Mouse (Mus musculus): ENCODE measurements around the gene Rrp9.

The Rrp9 gene

DNA sequence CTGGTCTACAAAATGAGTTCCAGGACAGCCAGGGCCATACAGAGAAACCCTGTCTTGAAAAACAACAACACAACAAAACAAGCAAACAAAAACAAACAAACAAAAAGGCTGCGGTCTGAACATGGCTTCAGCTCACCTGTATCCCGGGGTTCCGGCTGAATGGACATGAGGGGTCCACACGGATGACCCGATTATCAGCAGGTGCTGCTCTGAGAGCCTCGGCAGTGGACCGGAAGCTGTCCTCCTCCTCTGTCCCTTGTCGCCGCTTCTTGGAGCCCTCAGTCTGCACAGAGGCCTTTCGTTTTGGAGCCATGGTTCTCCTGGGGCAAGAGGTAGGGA, at the start of gene Rrp9:
Gene Rrp9, plus strand, starts transcription at position 301 of the 339 bp plus-strand sequence.
- no peak for DNase-seq (ENCODE audit: low spot score)

DNA sequence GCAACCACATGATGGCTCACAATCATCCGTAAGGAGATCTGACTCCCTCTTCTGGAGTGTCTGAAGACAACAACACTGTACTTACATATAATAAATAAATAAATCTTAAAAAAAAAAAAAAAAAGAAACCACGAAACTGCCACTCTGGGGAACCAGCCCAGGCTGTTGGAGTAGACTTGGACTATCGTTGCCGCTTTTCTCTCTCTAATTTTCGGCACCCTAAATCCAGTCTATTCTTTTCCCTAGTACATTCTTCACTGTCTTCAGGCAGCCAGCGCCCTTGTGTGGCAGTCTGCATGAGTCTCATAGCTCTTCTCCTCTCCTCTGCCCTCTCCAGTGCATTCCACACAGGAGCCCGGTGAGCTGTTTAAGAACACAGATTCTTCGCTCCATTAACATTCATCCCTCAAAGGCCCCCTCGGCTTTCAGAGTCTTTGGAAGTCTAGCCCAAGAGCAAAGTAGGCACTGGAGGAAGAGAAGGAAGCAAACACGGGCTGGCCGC, 47.0 kb upstream of the Rrp9 start:
- DNase-seq (ENCODE audit: low spot score), result peak; percentile 32

DNA sequence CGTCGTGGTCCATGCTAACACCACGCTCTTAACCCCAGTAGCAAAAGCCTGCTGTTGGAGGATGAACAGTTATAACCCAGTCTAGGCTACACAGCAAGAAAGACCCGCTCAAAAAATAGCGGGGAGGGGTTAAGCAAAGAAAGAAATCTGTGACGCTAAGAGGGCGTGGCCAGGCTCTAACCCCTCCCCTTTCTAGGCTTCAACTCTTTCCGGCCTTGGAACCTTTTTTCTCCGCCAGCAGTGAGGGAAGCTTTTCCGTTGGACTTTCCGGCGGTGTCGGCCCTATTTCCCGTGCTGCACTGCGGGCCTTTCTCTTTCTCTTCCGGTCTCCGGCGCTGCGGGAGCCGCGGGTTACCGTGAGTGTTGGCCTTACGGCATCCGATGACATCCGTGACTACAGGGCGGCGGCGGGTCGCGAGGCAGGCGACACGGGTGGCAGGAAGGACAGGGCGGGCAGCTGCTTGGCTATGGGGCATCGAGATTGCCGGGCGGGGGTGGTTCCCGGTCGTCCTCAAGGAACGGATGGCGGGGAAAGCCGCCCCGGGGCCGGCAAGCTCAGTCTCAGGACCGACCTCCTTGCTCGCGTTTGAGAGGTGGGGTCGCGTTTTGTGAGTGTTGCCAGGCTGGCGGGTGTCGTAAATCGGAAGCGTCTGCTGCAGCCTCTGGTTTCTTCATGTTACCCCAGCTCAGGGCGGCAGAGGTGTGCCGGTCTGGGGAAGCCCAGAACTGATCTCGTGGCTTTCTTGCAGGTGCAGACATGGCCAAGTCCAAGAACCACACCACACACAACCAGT, 46.3 kb upstream of the Rrp9 start, which contains the start of gene Rpl29:
Gene Rpl29, plus strand, starts transcription at position 234 of the 794 bp plus-strand sequence.
- peak; percentile 93 for DNase-seq (ENCODE audit: low spot score)

DNA sequence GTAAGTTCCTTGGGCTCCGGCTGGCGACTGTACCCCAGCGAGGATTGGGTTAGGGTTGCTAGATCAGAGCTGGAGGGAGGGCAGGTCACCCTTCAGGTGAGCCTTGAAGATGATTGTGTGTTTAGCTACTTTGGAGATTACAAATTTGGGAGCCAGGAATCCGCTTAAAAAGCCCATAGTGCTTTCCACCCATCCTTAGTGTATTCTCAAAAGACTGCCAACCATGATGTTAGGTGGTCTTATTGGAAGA, 45.8 kb upstream of the Rrp9 start:
- DNase-seq (ENCODE audit: low spot score), result no peak

DNA sequence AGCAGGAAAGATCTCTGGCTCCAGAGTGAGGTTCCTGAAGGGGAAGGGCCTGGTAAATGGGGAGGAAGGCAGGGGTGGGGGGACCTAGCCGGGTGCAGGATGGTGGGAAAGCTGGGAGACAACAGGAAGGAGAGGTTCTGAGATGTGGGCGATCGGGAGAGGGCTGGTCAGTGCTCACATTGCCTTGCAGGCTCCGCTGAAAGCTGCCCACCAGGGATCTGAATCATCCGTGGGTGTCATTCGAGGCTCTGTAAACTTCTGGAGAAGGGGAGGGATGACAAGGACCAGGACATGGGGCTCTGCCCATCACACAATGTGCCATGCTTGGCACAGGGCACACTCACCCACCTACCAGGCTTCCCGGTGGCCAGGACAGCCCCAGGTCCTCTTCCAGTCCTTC, 42.4 kb upstream of the Rrp9 start:
- DNase-seq (ENCODE audit: low spot score), result no peak

DNA sequence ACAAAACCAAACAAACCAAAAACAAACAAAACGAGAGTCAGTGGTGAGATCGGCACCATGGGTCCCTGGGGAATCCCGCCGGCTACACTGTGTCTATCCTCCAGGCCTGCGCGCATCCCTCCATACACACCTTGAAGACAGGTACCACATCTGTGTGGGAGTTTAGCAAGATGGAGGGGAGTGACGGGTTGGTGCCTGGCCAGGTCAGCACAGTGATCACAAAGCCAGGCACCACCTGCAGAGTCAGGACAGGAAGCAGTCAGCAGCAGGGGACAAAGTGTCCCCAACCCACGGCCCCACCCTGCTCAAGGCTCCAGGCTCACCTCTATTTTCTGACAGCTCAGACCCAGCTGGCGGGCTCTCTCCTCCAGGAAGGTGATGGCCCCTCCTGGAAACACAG, 39.2 kb upstream of the Rrp9 start:
- DNase-seq (ENCODE audit: low spot score), result no peak

DNA sequence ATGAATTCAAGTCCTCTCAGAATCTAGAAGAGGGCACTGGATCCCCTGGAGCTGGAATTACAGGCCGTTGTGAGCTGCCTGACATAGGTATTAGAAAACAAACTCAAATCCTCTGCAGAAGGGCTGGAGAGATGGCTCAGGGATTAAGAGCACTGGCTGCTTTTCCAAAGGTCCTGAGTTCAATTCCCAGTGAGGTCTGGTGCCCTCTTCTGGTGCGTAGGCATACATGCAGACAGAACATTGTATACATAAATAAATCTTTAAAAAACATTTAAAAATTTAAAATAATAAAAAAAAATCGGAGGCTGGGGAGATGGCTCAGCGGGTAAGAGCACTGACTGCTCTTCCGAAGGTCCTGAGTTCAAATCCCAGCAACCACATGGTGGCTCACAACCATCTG, 33.1 kb upstream of the Rrp9 start:
- no peak for DNase-seq (ENCODE audit: low spot score)

DNA sequence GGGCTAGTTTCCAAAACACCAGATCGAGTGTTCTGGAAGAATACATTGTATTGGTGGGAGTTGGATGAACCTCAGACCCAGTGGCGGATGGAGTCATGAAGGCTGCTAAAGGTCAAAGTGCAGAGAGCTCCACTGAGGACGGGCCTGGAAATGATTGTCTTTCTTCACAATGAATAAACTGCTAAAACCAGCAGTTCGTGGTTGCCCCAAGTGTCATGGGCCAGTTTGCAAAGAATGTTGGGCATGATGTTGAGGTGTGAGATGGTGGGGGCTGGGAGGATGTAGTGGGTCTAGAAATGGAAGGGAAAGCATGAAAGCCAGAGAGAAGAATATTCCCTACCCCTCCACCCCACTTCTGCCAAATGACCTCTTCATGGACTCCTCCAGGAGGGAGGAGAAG, 30.9 kb upstream of the Rrp9 start:
- no peak for DNase-seq (ENCODE audit: low spot score)

DNA sequence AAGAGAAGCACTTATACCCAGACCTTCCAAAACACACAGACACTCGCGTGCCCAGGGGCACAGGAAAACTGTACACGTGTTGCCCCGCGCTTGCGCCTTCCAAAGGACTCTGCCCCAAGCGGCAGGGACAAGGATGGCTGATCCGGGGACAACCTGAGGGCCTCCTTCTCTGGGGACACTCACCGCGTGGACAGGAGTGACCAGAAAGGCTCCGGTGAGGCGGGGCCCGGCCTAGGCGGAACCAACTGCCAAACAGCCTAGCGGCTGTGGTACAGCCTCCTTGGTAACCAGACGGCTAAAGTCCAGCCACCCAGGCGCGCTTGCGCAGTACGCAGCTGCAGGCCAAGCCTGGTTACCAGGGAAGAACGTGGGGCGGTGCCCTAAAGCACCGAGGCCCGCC, 28.4 kb upstream of the Rrp9 start, which contains the start of the genes Abhd14b and Abhd14a:
Gene Abhd14b, plus strand, starts transcription at position 112 of the 400 bp plus-strand sequence.
Gene Abhd14a, minus strand, starts transcription at position 331 of the 400 bp plus-strand sequence.
- DNase-seq (ENCODE audit: low spot score), result peak; percentile 88

DNA sequence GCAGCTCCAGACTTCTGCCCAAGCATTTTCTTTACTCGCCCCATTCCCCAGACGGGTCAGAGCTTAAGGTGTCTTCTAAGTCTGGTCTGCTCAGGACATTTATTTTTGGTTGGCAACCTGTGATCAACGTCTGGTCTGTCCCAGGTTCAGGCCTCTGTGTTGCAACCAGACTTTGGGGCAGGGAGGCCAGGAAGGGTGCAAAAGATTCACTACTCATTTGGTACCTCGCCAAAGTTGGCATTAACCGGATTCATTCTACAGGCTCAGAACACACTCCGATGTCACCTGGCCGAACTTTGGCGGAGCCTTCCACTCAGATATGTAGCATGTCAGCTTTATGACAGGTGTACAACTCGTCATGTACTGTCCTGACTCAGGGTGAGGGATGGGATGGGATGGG, 27.8 kb upstream of the Rrp9 start:
- DNase-seq (ENCODE audit: low spot score), result no peak

DNA sequence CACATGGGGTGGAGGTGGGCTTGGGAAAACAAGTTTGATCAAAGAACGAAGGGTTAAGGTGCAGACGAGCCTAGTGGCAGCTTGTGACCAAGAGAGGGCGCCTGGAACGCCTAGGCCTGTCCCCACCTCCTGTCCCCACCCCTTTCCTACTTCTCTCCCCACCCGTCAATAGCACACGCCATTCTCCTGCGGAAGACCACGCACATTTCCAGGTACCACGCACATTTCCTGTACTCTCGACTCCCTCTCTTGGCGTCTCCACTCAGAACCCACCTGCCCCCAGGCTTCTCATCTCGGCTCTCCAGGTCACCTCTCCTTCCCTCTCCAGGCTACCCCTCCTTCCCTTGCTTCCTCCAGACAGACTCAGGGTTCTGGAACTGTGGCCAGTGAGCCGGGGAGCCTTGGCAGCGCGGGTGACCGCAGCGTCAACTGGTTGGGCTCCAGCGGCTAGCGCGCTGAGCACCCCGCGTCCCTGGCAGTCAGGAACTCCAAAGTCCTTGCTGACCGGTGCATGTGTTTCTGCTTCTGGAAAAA, 27.2 kb upstream of the Rrp9 start:
- DNase-seq (ENCODE audit: low spot score), result peak; percentile 59

DNA sequence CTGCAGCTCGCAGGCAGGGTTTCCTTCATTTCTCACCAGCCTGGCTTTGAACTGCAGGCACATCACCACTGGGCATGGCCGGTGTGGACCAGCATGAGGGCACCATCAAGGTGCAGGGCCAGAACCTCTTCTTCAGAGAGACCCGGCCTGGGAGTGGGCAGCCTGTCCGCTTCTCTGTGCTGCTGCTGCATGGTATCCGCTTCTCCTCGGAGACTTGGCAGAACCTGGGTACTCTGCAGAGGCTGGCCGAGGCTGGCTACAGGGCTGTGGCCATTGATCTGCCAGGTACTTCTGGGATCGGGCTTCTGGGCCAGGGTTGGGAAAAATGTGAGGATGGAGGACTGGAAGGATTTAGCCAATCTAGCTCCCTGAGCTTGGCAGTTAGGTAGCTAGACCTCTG, 25.8 kb upstream of the Rrp9 start:
- no peak for DNase-seq (ENCODE audit: low spot score)

DNA sequence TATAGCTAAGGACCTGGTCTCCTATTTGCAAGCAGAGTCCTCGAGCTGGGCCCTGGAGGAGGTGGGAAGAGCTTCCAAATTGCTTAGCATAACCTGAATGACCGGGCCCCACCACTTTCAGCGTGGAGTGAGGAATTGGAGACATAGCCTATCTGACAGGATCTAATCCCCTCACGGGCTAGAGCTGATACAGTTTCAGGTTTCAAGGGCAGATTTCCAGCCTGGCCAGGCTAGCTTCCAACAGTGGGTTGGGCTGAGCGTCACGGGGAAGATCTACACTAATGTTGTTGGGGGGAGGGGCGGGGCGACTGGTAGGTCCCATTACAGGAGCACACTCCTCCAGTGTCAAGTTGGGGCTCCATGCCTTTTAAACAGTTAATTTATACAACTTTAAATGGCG, 25.1 kb upstream of the Rrp9 start:
- DNase-seq (ENCODE audit: low spot score), result no peak

DNA sequence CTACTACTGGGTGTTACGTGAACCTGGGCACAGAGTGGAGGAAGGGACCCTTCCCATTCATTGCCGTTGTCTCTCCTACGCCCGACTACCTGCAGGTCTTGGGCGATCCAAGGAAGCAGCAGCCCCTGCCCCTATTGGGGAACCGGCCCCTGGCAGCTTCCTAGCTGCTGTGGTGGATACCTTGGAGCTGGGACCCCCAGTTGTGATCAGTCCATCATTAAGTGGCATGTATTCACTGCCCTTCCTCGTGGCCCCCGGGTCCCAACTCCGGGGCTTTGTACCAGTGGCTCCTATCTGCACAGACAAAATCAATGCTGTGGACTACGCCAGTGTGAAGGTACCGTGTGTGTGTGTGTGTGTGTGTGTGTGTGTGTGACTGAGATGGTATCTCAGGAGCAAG, 24.5 kb upstream of the Rrp9 start:
- DNase-seq (ENCODE audit: low spot score), result no peak

DNA sequence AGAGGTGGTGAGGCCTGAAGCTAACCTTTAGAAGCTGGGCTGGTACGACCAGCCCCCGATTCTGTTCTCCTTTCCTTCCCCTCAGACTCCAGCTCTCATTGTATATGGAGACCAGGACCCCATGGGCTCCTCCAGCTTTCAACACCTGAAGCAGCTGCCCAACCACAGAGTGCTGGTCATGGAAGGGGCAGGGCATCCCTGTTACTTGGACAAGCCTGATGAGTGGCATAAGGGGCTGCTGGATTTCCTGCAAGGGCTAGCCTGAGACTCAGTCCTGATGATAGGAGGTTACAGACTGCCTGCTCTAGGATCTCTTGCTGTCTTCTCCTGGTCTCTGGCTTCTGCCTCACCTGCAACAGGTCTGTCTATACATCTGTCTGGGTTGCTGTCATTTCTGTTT, 23.9 kb upstream of the Rrp9 start:
- no peak for DNase-seq (ENCODE audit: low spot score)

DNA sequence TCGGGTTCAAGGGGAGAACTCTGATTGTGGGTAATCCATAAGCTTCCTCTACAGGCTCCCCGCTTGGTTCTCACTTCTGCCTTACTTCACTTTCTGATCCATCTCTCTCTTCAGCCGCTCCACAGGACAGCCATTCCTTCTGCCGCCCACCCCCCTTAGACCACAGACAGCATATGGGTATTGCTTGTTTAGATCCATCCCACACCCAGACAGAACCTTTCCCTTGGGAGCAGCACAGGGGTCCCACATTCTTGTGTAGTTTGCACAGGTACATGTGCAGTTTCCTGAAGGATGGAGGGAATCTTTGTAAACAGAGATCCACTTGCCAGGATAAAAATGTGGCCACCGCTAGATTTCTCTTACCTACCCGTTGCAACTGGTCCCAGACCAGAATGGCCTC, 23.4 kb upstream of the Rrp9 start:
- no peak for DNase-seq (ENCODE audit: low spot score)

DNA sequence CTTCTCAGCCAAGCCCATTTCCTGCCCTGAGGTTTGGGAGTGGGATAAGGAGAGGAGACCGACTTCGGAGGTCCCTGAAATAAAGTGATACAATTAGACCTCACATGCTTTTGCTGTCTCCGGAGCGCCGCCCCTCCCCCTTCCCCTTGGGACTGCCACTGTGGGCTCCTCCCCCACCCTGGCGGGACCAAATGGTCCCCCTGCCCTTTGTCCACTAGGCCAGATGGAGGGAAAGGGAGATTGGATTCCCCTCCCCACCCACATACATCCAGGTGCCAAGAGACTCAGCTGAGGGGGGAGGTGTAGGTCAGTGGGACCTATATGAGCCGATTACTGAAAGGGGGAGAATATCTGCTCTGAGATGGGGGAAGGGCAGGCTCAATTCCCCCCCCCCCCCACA, 22.9 kb upstream of the Rrp9 start:
- DNase-seq (ENCODE audit: low spot score), result peak; percentile 52

DNA sequence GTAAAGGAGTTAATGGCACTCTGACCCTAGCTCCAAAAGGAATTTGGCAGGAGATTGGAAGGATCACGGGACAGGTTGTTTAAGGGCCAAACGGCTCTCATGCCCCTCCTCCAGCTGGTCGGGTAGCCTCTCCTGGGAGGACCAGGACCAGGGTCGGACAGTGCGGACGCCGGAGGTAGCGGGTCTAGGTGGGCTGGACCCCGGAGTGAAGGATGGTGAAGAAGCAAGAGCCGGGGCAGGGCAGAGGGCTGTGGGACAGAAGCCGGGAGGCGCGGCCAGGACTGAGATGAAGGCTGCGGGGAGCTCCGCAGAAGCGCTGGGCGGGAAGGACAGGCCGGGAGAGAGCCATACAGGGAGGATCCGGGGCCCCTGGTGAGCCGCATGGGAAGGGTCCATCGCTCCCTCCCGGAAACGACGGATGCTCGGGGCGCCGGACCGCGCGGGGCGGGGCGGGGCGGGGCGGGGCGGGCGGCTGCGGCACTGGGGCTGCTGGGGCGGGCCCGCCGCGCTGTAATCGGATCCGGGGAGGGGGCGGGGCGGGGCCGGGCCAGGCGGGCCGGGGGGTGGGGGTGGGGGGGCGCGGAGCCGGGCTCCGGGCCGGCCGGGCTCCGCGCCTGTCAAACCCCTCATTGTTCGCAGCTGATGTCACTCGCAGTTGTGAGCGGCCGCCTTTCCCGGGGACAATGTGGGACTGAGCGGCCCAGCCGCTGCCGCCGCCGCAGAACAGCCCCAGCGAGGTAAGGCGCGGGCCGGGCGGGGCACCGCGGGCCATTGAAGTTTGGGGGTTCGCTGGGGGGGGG, 22.3 kb upstream of the Rrp9 start, which contains the start of gene Pcbp4:
Gene Pcbp4, plus strand, starts transcription at position 21 of the 800 bp plus-strand sequence.
- DNase-seq (ENCODE audit: low spot score), result peak; percentile 49

DNA sequence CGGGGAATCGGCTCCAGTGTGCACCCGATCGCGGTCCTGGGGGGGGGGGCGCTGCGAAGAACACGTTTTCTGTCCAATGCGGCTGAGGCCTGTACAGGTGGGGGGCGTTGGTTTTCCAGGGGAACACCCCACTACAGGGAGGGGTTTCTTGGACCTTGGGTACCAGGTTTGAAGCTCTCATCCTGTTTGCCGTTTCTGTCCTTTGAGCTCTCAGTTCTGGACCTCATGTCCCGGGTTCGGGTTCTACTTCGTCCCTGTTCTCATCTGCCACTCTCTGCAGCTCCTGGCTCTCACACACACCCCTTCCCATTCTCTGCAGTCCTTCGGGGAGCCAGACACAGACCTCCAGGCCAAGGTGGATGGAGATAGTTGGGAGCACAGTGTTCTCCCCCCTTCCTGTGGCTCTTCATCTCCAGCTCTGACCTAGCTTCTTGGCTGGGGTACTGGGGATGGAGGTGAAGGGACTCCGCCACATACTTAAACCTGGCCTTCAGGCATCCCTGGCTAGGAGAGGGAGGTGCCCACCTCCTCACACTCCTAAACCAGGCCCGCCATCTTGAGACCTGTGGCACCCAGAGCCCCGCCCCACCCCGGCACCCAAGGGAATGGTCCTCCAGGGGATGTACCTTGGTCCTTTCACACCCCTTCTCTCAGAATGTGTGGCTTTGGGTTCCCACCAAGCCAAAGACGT, 21.5 kb upstream of the Rrp9 start:
- DNase-seq (ENCODE audit: low spot score), result no peak

DNA sequence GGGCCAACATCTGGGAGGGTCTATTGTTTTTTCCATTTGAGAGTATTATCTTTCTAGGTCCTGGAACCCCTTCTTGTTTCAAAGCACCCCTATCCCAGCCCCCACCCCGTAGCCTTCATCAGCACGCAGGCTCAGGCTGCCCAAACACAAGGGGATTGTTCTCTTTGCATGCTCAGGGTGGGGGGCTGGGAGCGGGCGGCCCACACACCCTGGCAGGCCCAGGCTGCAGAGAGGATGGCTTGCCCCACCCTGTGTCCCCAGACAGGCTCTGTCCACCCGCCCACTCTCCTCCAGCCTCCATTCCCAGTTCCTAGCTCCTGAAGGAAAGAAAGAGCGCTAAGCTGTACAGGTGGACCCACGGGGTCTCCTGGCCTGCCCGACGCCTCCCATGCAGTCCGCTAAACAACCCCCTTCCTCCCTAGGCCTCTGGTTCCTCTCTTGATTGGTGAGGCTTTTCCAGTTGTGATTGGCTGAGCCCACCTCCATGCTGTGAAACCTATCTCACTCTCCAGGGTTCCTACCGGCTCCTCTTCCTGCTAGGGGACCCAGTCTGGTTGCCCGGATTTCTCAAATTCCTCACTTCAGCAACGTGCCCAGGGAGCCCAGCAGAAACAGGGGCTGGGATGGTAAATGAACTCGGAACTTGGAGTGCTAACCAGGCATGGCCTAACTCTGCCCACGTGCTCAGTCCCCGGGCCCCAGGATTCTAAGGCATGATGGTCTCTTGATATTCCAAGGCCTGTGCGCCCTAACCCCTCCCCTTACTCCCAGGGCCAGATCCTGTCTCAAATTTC, 20.7 kb upstream of the Rrp9 start:
- no peak for DNase-seq (ENCODE audit: low spot score)

DNA sequence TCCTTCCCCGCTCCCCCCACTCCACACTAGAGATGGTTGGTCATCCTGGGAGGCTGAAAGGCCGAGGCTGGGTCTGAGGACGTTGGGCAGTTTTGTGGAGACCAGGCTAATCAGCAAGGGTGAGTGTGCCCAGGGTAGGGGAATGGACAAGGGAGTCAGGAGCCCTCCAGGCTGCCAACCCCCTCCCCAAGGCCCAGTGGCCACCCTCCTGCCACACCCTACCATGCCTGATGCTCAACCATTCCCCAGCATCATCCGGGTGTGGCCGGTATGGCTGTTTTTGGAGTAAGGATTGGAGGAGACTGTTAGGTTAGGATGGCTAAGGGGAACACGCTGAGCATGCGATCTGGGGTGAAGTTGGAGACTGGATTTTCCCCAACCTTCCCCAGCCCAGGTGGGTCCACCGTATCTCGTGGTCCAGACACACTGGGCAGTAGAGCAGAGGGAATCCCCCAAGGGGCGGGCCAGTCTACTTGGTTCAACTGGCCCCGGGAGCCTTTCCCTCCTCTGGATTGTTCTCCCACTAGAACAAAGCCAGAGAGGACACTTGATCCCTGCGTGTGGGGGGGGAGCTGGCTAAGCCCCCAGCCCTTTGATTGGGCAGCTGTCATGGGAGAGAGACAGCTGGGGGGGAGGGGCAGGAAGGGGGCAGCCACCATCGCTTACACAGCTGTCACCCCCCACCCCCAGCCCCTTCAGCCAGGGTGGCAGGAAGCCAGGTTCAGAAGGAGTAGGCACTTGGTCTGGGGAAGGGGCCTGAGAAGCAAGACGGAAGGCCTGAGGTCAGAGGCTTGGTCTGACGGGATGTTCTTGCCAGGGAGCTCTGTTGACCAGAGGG, 19.2 kb upstream of the Rrp9 start:
- DNase-seq (ENCODE audit: low spot score), result no peak

All from testis, postnatal 14 days (tissue).